Mouse (Mus musculus) WW6 (cell line): ENCODE results near the gene Dus1l.
"Not testable (repeated sequence)": the region's sequence is repeated elsewhere in the genome, so short reads cannot be mapped to it uniquely, and the experiment has no call there.

Source experiments
- DNase-seq: peaks from one replicate; pipeline ENCODE4 v3.0.0-alpha.2; 2013; ENCODE audit warnings: low read depth, low spot score

Dus1l gene

GRCm38 (mm10) chr11:120777123-120777522, 19.1 kb downstream of the Dus1l start:
- no peak for DNase-seq

GRCm38 (mm10) chr11:120775774-120776469, 20.3 kb downstream of the Dus1l start:
- peak; percentile 94 for DNase-seq

GRCm38 (mm10) chr11:120773463-120774190, 22.6 kb downstream of the Dus1l start:
- no peak for DNase-seq

GRCm38 (mm10) chr11:120772749-120773148, 23.5 kb downstream of the Dus1l start:
- DNase-seq = no peak

GRCm38 (mm10) chr11:120768206-120768605, 28.0 kb downstream of the Dus1l start:
- DNase-seq = no peak

- DNase-seq = not testable (repeated sequence)
Measured at GRCm38 (mm10) chr11:120767023-120767422, 29.2 kb downstream of the Dus1l start.

- not testable (repeated sequence) for DNase-seq
Measured at GRCm38 (mm10) chr11:120763121-120763999, 32.8 kb downstream of the Dus1l start.

GRCm38 (mm10) chr11:120762672-120763041, 33.5 kb downstream of the Dus1l start, which contains the start of gene Hmga1b:
TSS of gene Hmga1b (plus strand) at chr11:120762794.
- not testable (repeated sequence) for DNase-seq

GRCm38 (mm10) chr11:120761811-120762671, 34.2 kb downstream of the Dus1l start:
- DNase-seq = no peak

- no peak for DNase-seq
Measured at GRCm38 (mm10) chr11:120760236-120760635, 36.0 kb downstream of the Dus1l start.

- DNase-seq = no peak
Measured at GRCm38 (mm10) chr11:120751606-120752005, 44.6 kb downstream of the Dus1l start.

GRCm38 (mm10) chr11:120749430-120749829, 46.8 kb downstream of the Dus1l start:
- DNase-seq = peak; percentile 65

- DNase-seq = no peak
Measured at GRCm38 (mm10) chr11:120747974-120748373, 48.2 kb downstream of the Dus1l start.

- no peak for DNase-seq
Measured at GRCm38 (mm10) chr11:120744121-120744701, 52.0 kb downstream of the Dus1l start.

GRCm38 (mm10) chr11:120740981-120741380, 55.2 kb downstream of the Dus1l start:
- DNase-seq = no peak
